Mouse (Mus musculus) thymus, postnatal 10 days (tissue): ENCODE results near the gene Cd2bp2.

ENCODE experiments used
- DNase-seq, 2 experiments: peaks; one replicate each; pipeline ENCODE4 v3.0.0; 2021; ENCODE audit warnings: low spot score in 2 of 2

Gene Cd2bp2

GRCm38 (mm10) chr7:127142214-127142613 is 53.6 kb downstream of the Cd2bp2 start:
- no peak for DNase-seq
